Mouse (Mus musculus): ENCODE results near the gene Ugt1a10. TPM values are rescaled to one million over a fixed set of nuclear protein-coding genes. Genes with fewer than 3 reads are reported as not detected.
"Not testable (repeated sequence)": the region's sequence is repeated elsewhere in the genome, so short reads cannot be mapped to it uniquely, and the experiment has no call there.

The Ugt1a10 gene
- total RNA-seq, 2 experiments from 2014 or later = not detected

GRCm38 (mm10) chr1:88212341-88213045 lies 157.3 kb downstream of the Ugt1a10 start:
- ATAC-seq (replicated peaks; ENCODE audit: poor library complexity, severe bottlenecking) = 0 out of 2 replicates have a peak, but pooled peaks have one; percentile 6

- no peak for ATAC-seq (replicated peaks; ENCODE audit: poor library complexity, severe bottlenecking)
These were observed 157.9 kb downstream of the Ugt1a10 start for GRCm38 (mm10) chr1:88213061-88213460.

- peak; percentile 10; the same call in 1 of the 2 replicates for ATAC-seq (replicated peaks; ENCODE audit: poor library complexity, severe bottlenecking)
These were observed 158.7 kb downstream of the Ugt1a10 start for GRCm38 (mm10) chr1:88213766-88214461.

- ATAC-seq (replicated peaks; ENCODE audit: poor library complexity, severe bottlenecking) = no peak
These were observed 159.3 kb downstream of the Ugt1a10 start for GRCm38 (mm10) chr1:88214462-88214952.

- ATAC-seq (replicated peaks; ENCODE audit: poor library complexity, severe bottlenecking) = no peak
These were observed 160.5 kb downstream of the Ugt1a10 start for GRCm38 (mm10) chr1:88215466-88216380.

GRCm38 (mm10) chr1:88216551-88216950 lies 161.4 kb downstream of the Ugt1a10 start:
- ATAC-seq (replicated peaks; ENCODE audit: poor library complexity, severe bottlenecking) = no peak

- no peak for ATAC-seq (replicated peaks; ENCODE audit: poor library complexity, severe bottlenecking)
These were observed 162.0 kb downstream of the Ugt1a10 start for GRCm38 (mm10) chr1:88217144-88217543.

GRCm38 (mm10) chr1:88217576-88217975 lies 162.4 kb downstream of the Ugt1a10 start:
- ATAC-seq (replicated peaks; ENCODE audit: poor library complexity, severe bottlenecking) = no peak

- ATAC-seq (replicated peaks; ENCODE audit: poor library complexity, severe bottlenecking) = no peak
These were observed 162.9 kb downstream of the Ugt1a10 start for GRCm38 (mm10) chr1:88218051-88218450.

GRCm38 (mm10) chr1:88218591-88218990 lies 163.4 kb downstream of the Ugt1a10 start:
- no peak for ATAC-seq (replicated peaks; ENCODE audit: poor library complexity, severe bottlenecking)

GRCm38 (mm10) chr1:88219054-88219453 lies 163.9 kb downstream of the Ugt1a10 start:
- ATAC-seq (replicated peaks; ENCODE audit: poor library complexity, severe bottlenecking) = no peak

- no peak for ATAC-seq (replicated peaks; ENCODE audit: poor library complexity, severe bottlenecking)
These were observed 165.1 kb downstream of the Ugt1a10 start for GRCm38 (mm10) chr1:88220336-88220735.

- no peak for ATAC-seq (replicated peaks; ENCODE audit: poor library complexity, severe bottlenecking)
These were observed 167.0 kb downstream of the Ugt1a10 start for GRCm38 (mm10) chr1:88222216-88222615.

GRCm38 (mm10) chr1:88223011-88223515 lies 167.9 kb downstream of the Ugt1a10 start:
- not testable (repeated sequence) for ATAC-seq (replicated peaks; ENCODE audit: poor library complexity, severe bottlenecking)

- no peak for ATAC-seq (replicated peaks; ENCODE audit: poor library complexity, severe bottlenecking)
These were observed 168.4 kb downstream of the Ugt1a10 start for GRCm38 (mm10) chr1:88223591-88223990.

GRCm38 (mm10) chr1:88224029-88224776 lies 169.0 kb downstream of the Ugt1a10 start:
- no peak for ATAC-seq (replicated peaks; ENCODE audit: poor library complexity, severe bottlenecking)

GRCm38 (mm10) chr1:88225301-88225700 lies 170.1 kb downstream of the Ugt1a10 start:
- ATAC-seq (replicated peaks; ENCODE audit: poor library complexity, severe bottlenecking) = not testable (repeated sequence)

GRCm38 (mm10) chr1:88225741-88226140 lies 170.6 kb downstream of the Ugt1a10 start:
- ATAC-seq (replicated peaks; ENCODE audit: poor library complexity, severe bottlenecking) = no peak

- peak; percentile 56 for ATAC-seq (replicated peaks; ENCODE audit: poor library complexity, severe bottlenecking)
These were observed 171.6 kb downstream of the Ugt1a10 start, which contains the start of gene Mroh2a for GRCm38 (mm10) chr1:88226670-88227379. TSS of gene Mroh2a (plus strand) at chr1:88226986.
